Mouse (Mus musculus) CD4-positive helper T cell, adult 2 months (primary cell): Measurements from ENCODE around the gene Tuba1a.
A peak's percentile ranks its signal among the peaks of the same experiment; 100 is the strongest.
"Not testable (repeated sequence)": the region's sequence is repeated elsewhere in the genome, so short reads cannot be mapped to it uniquely, and the experiment has no call there.

Source experiments
- DNase-seq: peaks from one replicate; pipeline ENCODE4 v3.0.0-alpha.2; 2012; ENCODE audit warnings: low read depth, missing footprints, low spot score

Tuba1a gene

GRCm38 (mm10) chr15:98924682-98925081 is 28.8 kb downstream of the Tuba1a start:
- no peak for DNase-seq

- no peak for DNase-seq
These were observed 30.4 kb downstream of the Tuba1a start for GRCm38 (mm10) chr15:98923031-98923537.

GRCm38 (mm10) chr15:98922581-98922980 is 30.9 kb downstream of the Tuba1a start:
- no peak for DNase-seq

- no peak for DNase-seq
These were observed 32.0 kb downstream of the Tuba1a start for GRCm38 (mm10) chr15:98921510-98921909.

GRCm38 (mm10) chr15:98918499-98918895 is 35.0 kb downstream of the Tuba1a start:
- DNase-seq = not testable (repeated sequence)

GRCm38 (mm10) chr15:98917538-98918498 is 35.7 kb downstream of the Tuba1a start, which contains the start of gene Lmbr1l:
Gene Lmbr1l (minus strand): TSS chr15:98918231.
- DNase-seq = peak; percentile 100

GRCm38 (mm10) chr15:98917091-98917490 is 36.4 kb downstream of the Tuba1a start:
- peak; percentile 45 for DNase-seq

GRCm38 (mm10) chr15:98916016-98916415 is 37.5 kb downstream of the Tuba1a start:
- no peak for DNase-seq

- peak; percentile 37 for DNase-seq
These were observed 38.6 kb downstream of the Tuba1a start for GRCm38 (mm10) chr15:98914903-98915302.

GRCm38 (mm10) chr15:98904692-98905091 is 48.8 kb downstream of the Tuba1a start:
- peak; percentile 42 for DNase-seq

- no peak for DNase-seq
These were observed 50.9 kb downstream of the Tuba1a start for GRCm38 (mm10) chr15:98902600-98902999.

GRCm38 (mm10) chr15:98901530-98901929 is 52.0 kb downstream of the Tuba1a start:
- no peak for DNase-seq
